In genomic region chr1:155805607-155806006, GRCm38 (mm10) we compare ENCODE assay signal across 18 mouse cellular contexts. TPM values are rescaled to one million over a fixed set of nuclear protein-coding genes. Genes with fewer than 3 reads are reported as not detected.
DNase-seq lines count a peak whose midpoint lies in the region; ATAC-seq and TF ChIP-seq lines count a peak whose summit lies in the region.
"Had no signal": no experiment of that assay in that cellular context is flagged by ENCODE, and none has a peak within 500 bp of the region (broad histone marks: within the 10 kb centered on the region; RNA-seq: fewer than 3 reads in every experiment).

No protein-coding gene starts in this region.

- peak overlapping the region; percentile 12; the same call in 1 of the 2 replicates for H3K4me2 ChIP-seq in intestine, embryonic 16.5 days (ENCODE audit: low read depth, low read length)
- H3K4me2 ChIP-seq in intestine, embryonic 15.5 days (replicated peaks), result no peak overlapping the region; the same call in 1 of the 2 replicates
- no peak overlapping the region for H3K4me2 ChIP-seq in lung, postnatal 0 days (replicated peaks; ENCODE audit: low read depth, low read length)
- H3K4me2 ChIP-seq: heart, embryonic 15.5 days; neural tube, embryonic 12.5 days had no signal

- no peak overlapping the region for H3K27ac ChIP-seq in intestine, embryonic 16.5 days (ENCODE audit: low read length)
- no peak overlapping the region for H3K27ac ChIP-seq in intestine, embryonic 15.5 days
- H3K27ac ChIP-seq in lung, postnatal 0 days (ENCODE audit: low read length), result peak overlapping the region; percentile 20; the same call in 1 of the 2 replicates
- H3K27ac ChIP-seq: forebrain, embryonic 10.5 days; heart, embryonic 15.5 days; liver, embryonic 14.5 days; neural tube, embryonic 12.5 days had no signal

- no peaks in the 10 kb centered on the region for H3K27me3 ChIP-seq in intestine, embryonic 16.5 days (replicated peaks; ENCODE audit: control insufficient read depth, insufficient read depth, low read length)
- no peaks in the 10 kb centered on the region for H3K27me3 ChIP-seq in intestine, embryonic 15.5 days (replicated peaks)
- H3K27me3 ChIP-seq in lung, postnatal 0 days (replicated peaks; ENCODE audit: insufficient read depth, low read length), result no peaks in the 10 kb centered on the region
- H3K27me3 ChIP-seq: CH12.LX; heart, embryonic 15.5 days; neural tube, embryonic 12.5 days had no signal

- no peak; the same call in 1 of the 2 replicates for ATAC-seq in intestine, embryonic 16.5 days
- ATAC-seq in intestine, embryonic 15.5 days, result no peak
- ATAC-seq in lung, postnatal 0 days, result peak; percentile 12; the same call in 1 of the 2 replicates

- no peak overlapping the region for H3K9ac ChIP-seq in intestine, embryonic 16.5 days (ENCODE audit: low read depth, low read length)
- no peak overlapping the region for H3K9ac ChIP-seq in intestine, embryonic 15.5 days
- no peak overlapping the region for H3K9ac ChIP-seq in lung, postnatal 0 days (replicated peaks; ENCODE audit: low read depth)
- H3K9ac ChIP-seq: heart, embryonic 15.5 days; liver, embryonic 14.5 days; neural tube, embryonic 12.5 days had no signal

- no peak overlapping the region for H3K4me3 ChIP-seq in intestine, embryonic 16.5 days (ENCODE audit: low read length)
- H3K4me3 ChIP-seq in intestine, embryonic 15.5 days (replicated peaks), result no peak overlapping the region
- no peak overlapping the region for H3K4me3 ChIP-seq in lung, postnatal 0 days (ENCODE audit: low read depth, low read length)
- H3K4me3 ChIP-seq: forebrain, embryonic 10.5 days; heart, embryonic 15.5 days; neural tube, embryonic 12.5 days had no signal

- DNase-seq in adrenal gland, adult (ENCODE audit: inconsistent age in 2 of 2, low spot score in 1 of 2), result peak; percentile 52 to 82
- no peak for DNase-seq in adrenal gland, postnatal 4 days (ENCODE audit: low spot score in 2 of 2)
- peak; percentile 42 for DNase-seq in lung, postnatal 0 days (ENCODE audit: low spot score)
- DNase-seq in lung, postnatal 4 days, result no peak
- DNase-seq in lung, postnatal 36 days, result peak; percentile 76
- DNase-seq in layer of hippocampus, postnatal 14 days (ENCODE audit: low spot score in 2 of 2), result no peak
- DNase-seq: cerebellum, adult 8-10 months; gastrocnemius, postnatal 25 days; left cerebral cortex, postnatal 4 days; right cerebral cortex, postnatal 25 days had no signal

- no peak for TF ChIP-seq CTCF in lung, postnatal 0 days (IDR thresholded peaks at IDR 0.05)

- 68% methylated on average over 9 of the region's 9 CpGs for WGBS in intestine, embryonic 16.5 days
- WGBS in intestine, embryonic 15.5 days, result 68% methylated on average over 9 of the region's 9 CpGs
- 77% methylated on average over 9 of the region's 9 CpGs for WGBS in lung, postnatal 0 days

- no peaks in the 10 kb centered on the region for H3K9me3 ChIP-seq in intestine, embryonic 16.5 days (ENCODE audit: control insufficient read depth, low read length)
- no peaks in the 10 kb centered on the region for H3K9me3 ChIP-seq in intestine, embryonic 15.5 days
- H3K9me3 ChIP-seq in lung, postnatal 0 days (ENCODE audit: low read length), result no peaks in the 10 kb centered on the region
- H3K9me3 ChIP-seq: forebrain, embryonic 10.5 days; heart, embryonic 15.5 days; neural tube, embryonic 12.5 days had no signal

- peak; percentile 93 for TF ChIP-seq EP300 in lung, postnatal 0 days (IDR thresholded peaks at IDR 0.05)

- no peaks in the 10 kb centered on the region; the same call in 1 of the 2 replicates for H3K36me3 ChIP-seq in intestine, embryonic 16.5 days (ENCODE audit: control insufficient read depth, insufficient read depth, low read length)
- no peaks in the 10 kb centered on the region; the same call in 1 of the 2 replicates for H3K36me3 ChIP-seq in intestine, embryonic 15.5 days
- H3K36me3 ChIP-seq in lung, postnatal 0 days (ENCODE audit: insufficient read depth, low read length), result 0 out of 2 replicates have a peak, but pooled peaks cover 6% of the 10 kb centered on the region

- H3K4me1 ChIP-seq in intestine, embryonic 16.5 days (ENCODE audit: control insufficient read depth, insufficient read depth, low read length), result peaks cover 14% of the 10 kb centered on the region
- peaks cover 11% of the 10 kb centered on the region for H3K4me1 ChIP-seq in intestine, embryonic 15.5 days (replicated peaks)
- H3K4me1 ChIP-seq in lung, postnatal 0 days (ENCODE audit: insufficient read depth, low read depth, low read length), result peaks cover 10% of the 10 kb centered on the region

RNA-seq across cellular contexts. Expression of gene Qsox1, which starts 7.1 kb away (rescaled TPM):
- total RNA-seq in adrenal gland, postnatal 4 days (2021), result 10 to 100 TPM; 69.3 to 82.2 TPM
- polyA plus RNA-seq in intestine, embryonic 16.5 days (2015; fragmentation: Nextera tagmentation; extraction: Ambion mirVana), result 48.6 and 49.9 TPM in 2 replicates
- polyA plus RNA-seq in intestine, embryonic 15.5 days (2015; fragmentation: Nextera tagmentation; extraction: Ambion mirVana), result 40.3 and 49.1 TPM in 2 replicates
- polyA plus RNA-seq in lung, postnatal 0 days (2015; fragmentation: Nextera tagmentation; extraction: Ambion mirVana), result 58.1 and 62.9 TPM in 2 replicates
- total RNA-seq in layer of hippocampus, postnatal 14 days (2021), result 10 to 100 TPM; 36.7 to 38.3 TPM

RNA-seq across cellular contexts. Expression of gene Lhx4, which starts 54.1 kb away (rescaled TPM):
- total RNA-seq in adrenal gland, postnatal 4 days (2021), result under 1 TPM; 0.06 TPM
- 0.10 TPM in 1 of 2 replicates, not detected in the other for polyA plus RNA-seq in intestine, embryonic 16.5 days (2015; fragmentation: Nextera tagmentation; extraction: Ambion mirVana)
- polyA plus RNA-seq in intestine, embryonic 15.5 days (2015; fragmentation: Nextera tagmentation; extraction: Ambion mirVana), result not detected in 2 replicates
- polyA plus RNA-seq in lung, postnatal 0 days (2015; fragmentation: Nextera tagmentation; extraction: Ambion mirVana), result not detected in 2 replicates
- not detected for total RNA-seq in layer of hippocampus, postnatal 14 days (2021)
- total RNA-seq: CH12.LX; gastrocnemius, postnatal 25 days; megakaryocyte-erythroid progenitor cell, adult 5-6 weeks had no signal
- polyA plus RNA-seq: forebrain, embryonic 10.5 days; heart, embryonic 15.5 days; liver, embryonic 14.5 days had no signal

Comparison
In these comparisons a context has a peak if more than half of its experiments do, and no peak if none do; other contexts are left out.
1. DNase-seq: peak in adrenal gland, adult (2 of 2), lung, postnatal 0 days (single experiment) and lung, postnatal 36 days (single experiment); none in adrenal gland, postnatal 4 days (0 of 2), lung, postnatal 4 days (0 of 2) and layer of hippocampus, postnatal 14 days (0 of 2).